Mouse (Mus musculus) heart, adult 9 months (tissue): Measurements from ENCODE around the gene Hivep3.

Experiments used
- DNase-seq, 2 experiments: peaks; one replicate each; pipeline ENCODE4 v3.0.0; 2022; ENCODE audit warnings: low spot score in 2 of 2

Gene Hivep3

DNA sequence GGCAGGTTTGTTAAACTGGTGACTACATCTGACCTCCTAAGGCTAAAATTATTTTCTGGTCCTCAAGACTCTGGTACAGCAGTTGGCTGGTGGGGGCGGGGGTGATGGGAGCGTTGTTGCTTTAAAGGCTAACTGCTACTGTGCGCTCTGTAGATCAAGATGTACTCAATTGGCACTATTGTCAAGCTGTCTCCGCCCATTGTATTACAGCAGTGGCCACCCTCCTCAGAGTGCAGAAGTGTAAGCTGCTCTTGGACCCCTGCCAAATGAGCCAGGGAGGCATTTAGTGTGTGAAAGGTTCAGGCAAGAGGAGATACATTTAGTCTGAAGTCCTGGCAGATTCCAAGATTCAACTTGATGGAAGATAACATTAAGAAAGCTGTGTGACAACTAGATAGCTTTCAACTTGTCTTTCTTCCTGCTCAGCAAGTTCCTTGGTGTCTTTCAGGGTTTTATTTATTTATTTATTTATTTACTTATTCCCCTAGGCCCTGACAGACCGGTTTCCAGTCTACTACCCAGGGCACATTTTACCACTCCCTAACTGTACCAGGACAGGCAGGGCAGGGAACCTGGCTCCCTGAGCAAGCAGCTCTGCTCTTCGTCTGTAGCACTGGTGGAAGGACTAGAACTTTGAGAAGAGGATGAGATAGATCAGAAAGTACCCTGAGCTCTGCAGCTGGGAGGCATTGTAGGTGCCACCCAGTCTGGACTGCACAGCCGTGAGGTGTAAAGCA is 83.2 kb downstream of the Hivep3 start:
- peak in 1 of 2 experiments; percentile 44 for DNase-seq

DNA sequence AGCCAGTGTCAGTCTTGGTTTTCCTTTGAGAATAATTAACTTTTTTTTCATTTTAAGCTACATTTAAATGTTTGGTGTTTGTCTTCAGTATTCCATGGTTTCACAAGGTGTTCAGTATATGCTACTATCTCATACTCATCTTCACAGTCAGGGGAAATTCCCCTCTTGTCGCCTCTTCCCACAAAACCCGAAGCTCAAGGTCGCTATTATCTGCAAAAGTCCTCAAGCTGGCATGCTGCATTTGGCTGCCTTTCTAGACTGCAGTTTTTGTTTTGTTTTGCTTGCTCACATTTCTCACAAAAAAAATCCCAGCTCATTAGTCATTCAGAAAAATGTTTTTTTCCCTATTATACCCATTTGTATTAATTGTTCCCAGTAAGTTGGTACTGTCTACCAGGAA is 92.4 kb downstream of the Hivep3 start:
- DNase-seq: no peak

DNA sequence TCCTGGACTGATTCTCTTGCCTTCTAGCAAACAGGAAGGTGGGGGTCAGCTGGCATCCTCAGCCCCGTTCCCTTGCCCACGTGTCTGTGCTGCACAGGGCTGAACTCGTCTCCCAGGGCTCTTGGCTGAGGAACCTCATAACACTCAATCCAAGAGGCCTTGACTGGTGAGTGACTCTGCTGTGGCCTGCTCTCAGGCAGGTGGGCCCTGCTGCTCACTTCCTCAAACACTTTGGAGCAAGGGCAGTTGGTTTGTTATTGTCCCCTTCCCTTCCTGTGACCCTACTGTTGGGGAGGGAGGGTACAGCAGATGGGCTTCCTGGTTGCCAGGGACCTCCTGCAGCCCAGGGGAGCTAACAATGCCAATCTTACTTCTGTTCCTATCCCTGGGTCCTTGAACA is 94.8 kb downstream of the Hivep3 start:
- no peak for DNase-seq

DNA sequence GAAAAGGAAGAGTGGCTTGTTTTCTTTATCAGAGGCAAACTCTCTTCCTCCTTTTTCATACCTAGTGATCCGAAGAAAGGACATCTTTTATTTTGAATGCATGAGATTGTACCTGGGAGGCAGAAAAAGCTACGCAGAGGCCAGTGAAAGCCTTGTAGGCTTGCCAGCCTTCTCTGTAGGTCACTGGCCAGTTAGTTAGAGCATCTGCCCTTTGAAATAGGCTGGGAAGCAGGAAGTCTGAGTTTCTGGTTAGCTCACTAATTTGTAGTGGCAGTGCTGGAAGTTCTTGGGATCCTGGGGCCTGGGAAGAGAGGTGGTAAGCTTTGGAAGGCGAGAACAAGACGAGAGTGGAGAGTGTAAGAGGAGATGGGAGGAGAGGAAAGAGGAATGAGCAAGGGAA is 95.4 kb downstream of the Hivep3 start:
- DNase-seq: no peak

DNA sequence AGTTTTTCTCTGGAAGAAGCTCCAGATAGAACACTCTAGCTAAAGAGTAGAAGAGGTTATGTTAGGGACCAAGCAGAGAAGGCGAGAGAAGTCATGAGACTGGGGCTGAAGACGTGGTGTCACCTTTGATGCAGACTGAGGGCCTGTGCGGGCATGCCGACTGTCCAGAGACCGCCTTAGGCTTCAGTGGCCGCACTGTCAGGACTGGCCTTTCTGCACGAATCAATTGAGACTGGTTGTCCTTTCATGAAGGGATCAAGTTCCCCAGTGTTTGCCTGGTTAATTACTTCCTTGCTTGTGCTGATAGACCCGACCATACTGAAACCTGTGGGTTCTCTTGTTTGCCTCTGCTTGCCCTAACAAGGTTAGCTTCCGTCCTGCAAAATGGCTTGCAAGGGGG is 99.7 kb downstream of the Hivep3 start:
- no peak for DNase-seq

DNA sequence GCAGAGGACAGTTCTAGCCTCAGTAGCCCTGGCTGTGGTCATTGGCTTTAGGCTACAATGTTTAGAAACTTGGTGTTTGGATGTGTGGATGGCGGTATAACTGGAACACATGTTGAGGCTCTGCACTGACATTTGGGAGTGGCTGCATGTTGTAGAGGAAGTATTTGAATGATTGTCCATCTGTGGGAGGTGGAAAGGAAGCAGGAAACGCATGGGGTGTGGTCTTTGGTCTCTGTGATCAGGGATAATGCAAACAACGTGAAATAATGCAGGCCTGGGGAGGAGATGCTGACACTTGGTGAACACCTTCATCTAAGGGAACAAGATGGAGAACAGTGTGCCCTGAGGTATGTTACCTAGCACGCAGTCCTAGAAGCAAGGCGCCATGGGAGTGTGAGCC is 100.3 kb downstream of the Hivep3 start:
- DNase-seq: peak; percentile 32 to 64

DNA sequence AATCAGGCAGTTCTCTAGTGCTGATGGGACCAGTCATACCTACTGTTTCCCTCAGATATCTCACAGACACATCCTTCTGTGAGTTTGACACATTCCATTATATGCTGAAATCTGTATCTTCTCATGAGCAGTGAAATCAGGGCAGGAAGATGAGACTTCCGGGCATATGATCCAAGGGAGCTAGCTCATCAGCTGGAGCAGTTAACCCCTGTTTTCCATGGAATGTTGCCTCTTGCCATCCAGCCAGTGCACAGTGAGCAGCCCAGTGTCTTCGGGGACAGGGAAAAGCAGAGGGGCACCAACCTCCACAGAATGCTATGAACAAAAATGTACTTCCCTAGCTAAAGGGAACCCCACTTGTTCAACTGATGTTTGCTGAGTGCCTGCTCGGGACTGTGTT is 102.6 kb downstream of the Hivep3 start:
- DNase-seq: no peak

DNA sequence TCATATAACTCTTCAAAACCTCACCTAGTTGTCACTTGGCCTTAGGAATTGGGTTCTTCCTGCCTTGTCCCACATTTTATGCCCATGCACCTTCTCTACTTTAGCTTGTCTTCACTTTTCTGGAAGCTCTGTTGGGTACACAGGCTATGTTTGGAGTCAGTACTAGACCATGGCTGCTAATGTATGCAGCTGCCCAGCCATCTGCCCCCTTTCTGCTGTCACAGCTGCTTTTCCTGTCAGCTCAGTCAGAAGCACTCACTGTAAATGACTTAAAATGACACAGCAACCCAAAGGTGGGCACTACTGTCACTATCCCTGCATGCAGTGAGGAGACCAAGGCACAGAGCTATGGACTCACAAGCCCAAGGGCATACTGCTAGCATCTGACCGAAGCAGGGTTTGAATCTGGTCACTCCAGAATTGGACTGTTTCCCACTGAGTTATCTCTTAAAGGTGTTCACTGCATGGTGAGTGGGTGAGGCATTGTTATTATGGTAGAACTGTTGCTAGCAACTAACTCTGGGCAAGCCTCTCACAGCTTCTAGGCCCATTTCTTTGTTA is 104.0 kb downstream of the Hivep3 start:
- DNase-seq: peak in 1 of 2 experiments; percentile 41

DNA sequence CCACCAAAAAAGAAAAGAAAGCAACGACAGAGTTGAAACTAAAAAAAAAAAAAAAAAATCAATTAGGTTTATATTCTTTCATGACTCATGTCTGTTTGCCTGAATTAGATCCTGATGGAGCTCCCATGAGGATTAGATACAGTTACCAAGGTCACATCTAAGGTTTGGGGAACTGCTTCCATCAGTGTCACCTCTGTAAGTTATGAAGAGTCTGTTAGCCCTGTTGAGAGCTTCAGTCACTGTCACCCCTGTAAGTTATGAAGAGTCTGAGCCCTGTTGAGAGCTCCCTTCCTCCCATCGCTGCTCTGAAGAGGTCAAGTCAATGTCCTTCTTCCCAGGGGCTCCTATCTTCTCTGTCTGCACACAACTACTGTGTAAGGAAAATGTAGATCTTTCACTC is 104.7 kb downstream of the Hivep3 start:
- DNase-seq: no peak

DNA sequence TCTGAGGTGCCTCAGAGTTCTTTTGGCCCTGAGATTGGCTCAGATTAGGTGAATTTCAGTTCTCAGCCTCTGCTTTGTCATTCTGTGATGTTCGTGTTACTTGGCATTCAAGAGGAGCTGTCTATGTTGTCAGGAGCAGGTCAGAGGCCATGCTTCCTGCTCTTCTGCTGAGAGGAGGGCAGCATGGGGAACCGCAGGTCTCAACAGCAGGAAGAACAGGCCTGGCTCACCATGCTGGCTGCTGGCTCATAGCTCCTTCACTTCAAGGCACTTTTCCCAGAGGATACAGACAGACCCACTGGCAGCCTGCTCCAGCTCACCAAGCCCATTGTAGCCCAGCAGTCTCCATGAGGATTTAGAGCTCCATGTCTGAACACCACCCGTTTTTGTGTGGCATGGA is 109.7 kb downstream of the Hivep3 start:
- no peak for DNase-seq

DNA sequence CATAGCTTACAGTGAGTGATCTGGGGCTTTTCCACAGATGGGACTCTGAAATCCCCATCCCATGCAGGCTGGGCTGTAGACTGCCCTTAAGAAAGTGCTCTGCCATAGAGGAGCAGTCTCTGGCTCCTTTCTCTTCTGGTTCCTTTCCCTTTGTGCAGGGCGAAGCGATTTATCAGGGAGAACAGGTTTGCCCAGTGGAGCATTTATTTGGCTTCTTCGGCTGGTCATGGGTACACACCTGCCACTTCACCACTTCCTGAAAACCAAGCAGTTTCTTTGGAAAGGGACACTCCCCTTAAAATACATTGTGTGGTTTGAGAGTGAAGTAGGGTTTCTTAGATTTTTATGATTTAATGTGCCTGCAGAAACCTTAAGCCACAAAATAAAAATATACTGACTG is 110.7 kb downstream of the Hivep3 start:
- no peak for DNase-seq

DNA sequence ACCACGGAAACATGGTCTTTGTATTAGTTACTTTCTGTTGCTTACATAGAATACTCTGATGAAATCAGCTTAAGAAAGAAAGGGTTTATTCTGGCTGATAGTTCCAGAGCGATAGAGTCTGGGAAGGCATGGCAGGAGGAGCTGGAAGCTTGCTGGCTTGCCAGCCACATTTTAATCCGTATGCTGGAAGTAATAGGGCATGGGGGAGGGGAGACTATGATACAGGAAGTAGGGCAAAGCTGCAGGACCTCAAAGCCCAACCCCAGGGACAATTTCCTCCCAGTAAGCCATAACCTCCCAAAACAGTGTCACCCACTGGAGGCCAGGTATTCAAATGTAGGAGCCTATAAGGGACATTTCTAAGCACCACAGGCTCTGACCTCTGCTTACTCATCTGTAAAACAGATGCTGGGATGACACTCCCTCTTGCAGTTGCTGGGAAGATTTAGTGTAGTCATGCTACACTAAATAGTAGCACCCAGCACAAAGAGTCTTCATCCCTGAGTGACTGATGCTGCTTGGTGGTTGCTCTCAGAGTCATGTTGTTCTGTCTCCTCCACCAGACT is 112.1 kb downstream of the Hivep3 start:
- no peak for DNase-seq

DNA sequence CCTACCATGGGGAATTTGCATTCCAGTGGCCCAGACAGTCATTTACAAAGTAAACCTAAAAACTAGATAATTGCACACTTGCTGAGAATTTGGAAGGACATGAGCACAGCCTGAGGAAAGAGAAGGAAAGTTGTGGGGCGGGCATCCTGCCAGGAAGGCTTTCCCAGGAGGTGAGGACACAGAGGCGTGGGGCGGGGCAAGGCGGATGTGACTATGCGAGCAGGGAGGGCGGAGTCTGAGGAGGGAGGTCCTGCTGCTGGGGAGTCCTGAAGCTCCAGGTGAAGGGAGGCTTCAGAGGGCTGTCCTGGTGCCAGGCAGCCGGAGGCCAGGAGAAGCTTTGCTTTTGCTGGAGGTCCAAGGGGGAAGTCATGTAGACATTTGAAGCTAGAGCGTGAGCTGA is 118.9 kb downstream of the Hivep3 start:
- peak; percentile 37 to 54 for DNase-seq

DNA sequence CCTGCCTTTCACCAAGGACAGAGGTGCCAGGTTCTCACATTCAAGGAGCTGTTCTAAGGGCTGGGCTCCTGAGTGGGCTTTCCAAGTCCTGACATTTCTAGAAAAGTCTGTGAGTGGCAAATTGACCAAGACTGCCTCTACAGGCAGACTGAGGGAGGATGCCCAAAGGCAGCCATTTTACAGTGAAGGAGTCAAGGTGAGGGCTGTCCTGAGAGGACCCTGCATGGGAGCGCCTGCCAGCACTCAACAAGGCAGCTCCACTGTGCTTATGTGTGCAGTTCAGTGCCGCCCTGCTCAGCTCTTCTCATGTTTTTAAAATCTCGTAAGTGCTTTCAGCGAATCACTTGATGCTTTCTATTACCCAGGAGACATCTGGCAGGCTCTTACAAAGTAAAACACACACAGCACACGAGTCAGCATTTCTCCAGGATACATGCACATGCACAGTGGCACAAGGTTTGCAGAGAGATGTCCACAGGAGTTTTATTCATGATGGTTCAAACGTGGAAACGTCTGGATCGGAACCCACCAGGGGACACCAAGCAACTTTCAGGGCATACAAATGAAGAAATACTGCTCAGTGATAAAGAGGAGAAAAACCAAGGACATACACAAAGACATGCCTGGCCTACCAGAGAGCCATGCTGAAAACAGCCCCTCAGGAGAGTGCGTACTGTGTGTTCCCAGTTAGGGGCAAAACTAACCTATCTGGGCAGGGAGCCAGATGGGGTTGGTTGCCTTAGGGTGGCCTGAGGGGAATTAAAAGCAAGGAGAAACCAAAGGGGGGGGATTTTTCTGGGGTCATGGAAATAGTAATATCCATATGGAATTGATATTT is 120.9 kb downstream of the Hivep3 start:
- no peak for DNase-seq

DNA sequence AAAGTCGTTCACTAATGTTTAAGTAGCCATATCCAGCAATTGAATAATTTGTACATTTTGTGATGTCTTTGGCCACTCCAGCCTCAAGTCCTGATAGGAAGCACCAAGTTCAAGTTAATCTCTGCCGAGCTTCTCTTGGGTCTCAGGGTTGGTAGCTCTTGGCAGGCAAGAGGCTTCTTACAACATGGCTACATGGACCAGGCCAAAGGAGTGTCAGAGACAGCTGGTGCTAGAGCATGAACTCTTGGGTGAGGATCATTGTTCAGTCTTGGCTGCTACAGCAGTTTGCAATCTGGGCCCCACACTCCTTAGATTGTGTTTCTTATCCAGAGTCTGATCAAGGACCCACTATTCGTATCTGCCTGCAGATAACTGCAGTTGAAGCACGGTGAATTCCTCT is 125.9 kb downstream of the Hivep3 start:
- DNase-seq: peak; percentile 53 to 61

DNA sequence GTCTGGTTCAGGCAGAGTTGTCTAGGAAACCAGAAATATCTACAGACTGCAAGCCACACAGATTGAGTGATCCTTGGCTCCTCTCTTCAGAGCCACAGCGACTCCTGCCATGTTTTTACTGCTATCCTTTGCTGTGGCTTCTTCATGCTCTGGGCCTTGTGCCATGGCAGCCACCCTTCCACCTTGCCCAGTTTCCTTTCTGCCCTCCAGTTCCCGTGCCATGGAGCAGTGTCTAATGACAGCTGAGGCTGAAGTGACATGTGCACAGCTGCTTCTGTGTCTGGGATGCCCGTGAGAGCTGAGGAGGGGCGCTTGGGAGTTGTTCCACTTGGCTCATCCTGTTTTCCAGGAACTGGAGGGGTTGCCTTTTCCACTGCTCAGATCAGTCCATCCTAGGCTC is 127.4 kb downstream of the Hivep3 start:
- DNase-seq: no peak

DNA sequence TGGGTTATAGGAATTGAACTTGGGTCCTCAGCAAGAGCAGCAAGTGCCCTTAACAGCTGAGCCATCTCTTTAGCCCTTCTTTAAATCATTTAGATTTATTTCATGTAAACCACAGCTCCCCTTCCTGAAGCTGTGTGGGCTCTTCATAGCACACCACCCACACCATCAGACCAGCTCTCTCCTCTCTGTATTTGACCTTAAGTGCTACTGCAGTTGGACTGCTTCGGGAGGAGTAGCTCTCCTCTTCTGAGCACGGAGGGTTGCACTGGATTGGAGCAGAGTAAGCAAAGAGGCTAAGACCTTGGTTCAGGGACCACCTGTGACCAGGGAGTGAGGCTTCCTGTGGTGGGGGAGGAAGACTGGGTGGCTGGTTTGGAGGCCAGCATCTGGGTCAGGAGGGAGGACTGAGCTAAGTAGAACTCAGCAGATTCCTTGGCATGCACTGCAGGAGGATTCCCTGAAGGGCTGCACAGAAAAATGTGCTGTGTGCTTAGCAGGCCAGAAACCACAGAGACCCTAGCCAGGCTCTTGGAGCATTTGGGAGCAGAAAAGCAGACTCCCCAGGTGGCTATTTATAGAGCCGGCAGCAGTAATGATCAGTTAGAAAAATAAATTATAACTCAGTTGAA is 132.4 kb downstream of the Hivep3 start:
- DNase-seq: peak; percentile 50 to 63

DNA sequence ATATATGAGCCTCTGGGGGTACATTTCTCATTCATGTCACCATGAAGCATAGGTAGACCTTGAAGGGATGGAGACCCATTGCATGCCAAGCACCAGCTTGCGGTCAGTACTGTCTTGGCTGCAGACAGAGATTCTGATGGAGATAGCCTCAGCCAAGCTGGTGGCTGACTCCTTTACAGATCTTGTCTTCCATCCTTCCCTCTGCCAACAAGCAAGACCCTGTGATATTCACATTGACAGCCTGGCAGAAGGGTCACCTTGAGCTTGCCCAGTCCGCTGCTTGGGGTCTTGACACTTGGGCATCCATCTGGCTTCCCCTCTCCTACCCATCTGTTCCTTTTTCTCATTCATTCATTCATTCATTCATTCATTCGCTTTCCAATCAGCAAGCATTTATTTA is 133.5 kb downstream of the Hivep3 start:
- DNase-seq: no peak

DNA sequence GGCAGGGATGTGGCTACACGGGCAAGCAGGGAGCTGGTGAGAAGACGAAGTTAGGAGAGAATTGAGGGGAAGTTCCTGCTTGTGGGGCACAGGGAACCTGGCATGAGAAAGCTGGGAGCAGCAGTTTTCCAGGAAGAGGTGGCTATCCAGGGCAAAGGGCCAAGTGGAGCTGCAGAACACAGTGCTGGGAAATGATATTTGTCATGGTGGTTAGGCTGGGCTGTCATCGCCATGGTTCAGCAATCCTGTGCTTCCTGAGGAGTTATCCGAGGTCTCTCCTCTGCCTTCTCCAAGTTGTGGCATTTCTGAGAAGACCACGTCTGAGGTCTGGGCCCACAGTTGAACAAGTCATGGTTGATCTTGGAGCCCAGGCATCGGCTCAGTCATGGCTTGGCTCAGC is 136.8 kb downstream of the Hivep3 start:
- DNase-seq: peak in 1 of 2 experiments; percentile 30

DNA sequence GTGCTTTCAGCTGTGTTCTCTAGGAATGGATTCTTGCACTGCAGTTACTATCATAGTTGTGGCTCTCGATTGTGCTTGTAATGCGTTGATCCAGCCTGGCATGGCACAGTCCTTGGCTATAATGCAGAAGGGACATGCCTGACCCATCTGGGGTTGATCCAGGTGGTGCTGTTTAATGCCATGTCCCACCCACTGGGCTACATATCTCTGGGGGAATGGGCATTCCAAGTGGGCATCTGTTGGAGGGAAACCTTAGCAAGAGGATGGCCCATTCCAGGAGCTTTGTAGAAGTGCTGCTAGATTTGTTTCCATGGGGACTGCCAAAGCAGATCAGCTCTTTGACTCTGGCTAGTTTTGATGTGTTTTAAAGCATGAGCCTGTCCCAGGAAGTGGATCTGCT is 137.9 kb downstream of the Hivep3 start:
- no peak for DNase-seq

DNA sequence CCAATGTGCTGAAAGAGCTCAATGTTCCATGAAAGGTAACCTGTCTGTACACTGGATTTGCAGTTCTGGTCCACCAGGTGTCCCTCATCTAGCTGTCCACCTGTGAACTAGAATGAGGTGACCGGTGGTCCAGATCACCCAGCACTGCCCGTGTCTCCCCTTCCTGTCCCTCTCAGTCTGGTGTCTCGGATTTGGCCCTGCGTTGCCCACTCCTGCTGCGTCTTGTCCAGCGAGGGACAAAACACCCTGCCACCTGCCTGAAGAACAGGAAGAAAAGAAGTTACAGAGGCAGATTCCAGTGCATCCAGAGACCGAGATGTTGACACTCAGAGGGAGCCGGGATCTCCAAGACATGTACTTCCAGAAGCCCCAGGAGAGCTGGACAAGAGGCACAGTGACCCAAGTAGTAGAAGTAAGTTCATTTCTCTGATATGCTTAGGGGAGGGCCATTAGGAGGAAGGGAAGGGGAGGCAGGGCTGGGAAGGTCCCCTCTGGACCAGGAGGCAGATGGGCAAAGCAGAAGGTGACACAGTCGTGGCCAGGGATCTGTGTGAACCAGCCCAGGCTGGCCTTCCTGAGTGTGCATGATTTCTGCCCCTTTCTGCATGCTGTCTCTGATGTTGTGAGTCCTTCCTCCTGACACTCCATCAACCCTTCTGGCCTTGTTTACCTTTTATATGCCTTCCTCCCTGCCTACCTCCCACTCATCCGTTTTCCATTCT is 138.4 kb downstream of the Hivep3 start:
- DNase-seq: no peak
